Mouse (Mus musculus) CH12.LX (cell line): Measurements from ENCODE around the gene BC017158. TPM values are rescaled to one million over a fixed set of nuclear protein-coding genes. Genes with fewer than 3 reads are reported as not detected.
A peak's percentile ranks its signal among the peaks of the same experiment; 100 is the strongest.

ENCODE experiments used
- DNase-seq: peaks from one replicate; pipeline ENCODE4 v3.0.0-alpha.2; 2013; ENCODE audit errors: extremely low read depth
- H3K27ac ChIP-seq: 2 replicates; pipeline ENCODE4 v1.5.1; 2012; ENCODE audit warnings: low read depth, mild to moderate bottlenecking, control low read depth, moderate library complexity; ENCODE audit not compliant: insufficient read depth
- H3K27me3 ChIP-seq: replicated peaks from 2 replicates; pipeline ENCODE3; 2012; ENCODE audit warnings: inconsistent platforms
- H3K36me3 ChIP-seq, 2 experiments: replicated peaks in 1 of 2; 2 replicates each; pipeline versions ENCODE3 to v1.6.1; 2012; ENCODE audit warnings: inconsistent platforms in 1 of 2, low read length in 1 of 2, mild to moderate bottlenecking in 1 of 2, mixed read lengths in 1 of 2, moderate library complexity in 1 of 2; ENCODE audit not compliant: control insufficient read depth in 1 of 2, insufficient read depth in 1 of 2
- H3K4me1 ChIP-seq, 2 experiments: 2 replicates each; pipeline ENCODE4 v1.6.1; 2012; ENCODE audit warnings: inconsistent platforms in 1 of 2, moderate library complexity in 1 of 2; ENCODE audit not compliant: insufficient read depth in 2 of 2, control insufficient read depth in 1 of 2
- H3K4me2 ChIP-seq: 2 replicates; pipeline ENCODE4 v1.6.1; 2012; ENCODE audit warnings: low read depth, mild to moderate bottlenecking, control low read depth; ENCODE audit not compliant: poor library complexity, insufficient read depth, severe bottlenecking
- H3K4me3 ChIP-seq, 3 experiments: fragments of 150-350 bp in 1 of 3; sonication (generic) in 1 of 3; replicated peaks in 1 of 3; 2 replicates each; pipeline versions ENCODE3 to v1.5.1; 2011 to 2012; ENCODE audit warnings: low read depth in 2 of 3, low read length in 2 of 3, mild to moderate bottlenecking in 2 of 3, moderate library complexity in 2 of 3, control low read depth in 1 of 3, improper control_type of control experiment in 1 of 3, inconsistent platforms in 1 of 3, mixed read lengths in 1 of 3; ENCODE audit not compliant: poor library complexity in 1 of 3
- H3K79me2 ChIP-seq: replicated peaks from 2 replicates; pipeline ENCODE4 v1.6.1; 2012; ENCODE audit warnings: mild to moderate bottlenecking, moderate library complexity; ENCODE audit not compliant: control insufficient read depth, poor library complexity, insufficient read depth, severe bottlenecking; ENCODE audit errors: extremely low read depth
- H3K9ac ChIP-seq: 2 replicates; pipeline ENCODE4 v1.6.1; 2012; ENCODE audit warnings: low read depth, mild to moderate bottlenecking, control low read depth, moderate library complexity; ENCODE audit not compliant: insufficient read depth
- H3K9me3 ChIP-seq: replicated peaks from 2 replicates; pipeline ENCODE3; 2012; ENCODE audit warnings: low read length, inconsistent platforms, mixed read lengths
- BHLHE40 ChIP-seq: IDR thresholded peaks from 2 replicates; pipeline ENCODE4 v1.6.1; 2011; ENCODE audit warnings: mild to moderate bottlenecking, low read depth, low read length, improper control_type of control experiment
- CHD1 ChIP-seq: IDR thresholded peaks from 2 replicates; pipeline ENCODE4 v1.6.1; 2012; ENCODE audit warnings: low read depth, low read length, improper control_type of control experiment, inconsistent platforms
- CHD2 ChIP-seq: IDR thresholded peaks from 2 replicates; pipeline ENCODE4 v1.6.1; 2011; ENCODE audit warnings: low read length, improper control_type of control experiment
- CTCF ChIP-seq, 2 experiments: IDR thresholded peaks in 1 of 2; conservative IDR thresholded peaks in 1 of 2; 2 replicates each; pipeline ENCODE4 v1.5.1; 2011 to 2012; ENCODE audit warnings: low read depth in 2 of 2, low read length in 2 of 2, improper control_type of control experiment in 1 of 2, inconsistent platforms in 1 of 2, mild to moderate bottlenecking in 1 of 2, moderate library complexity in 1 of 2
- E2F4 ChIP-seq: IDR thresholded peaks from 2 replicates; pipeline ENCODE4 v1.6.1; 2011; ENCODE audit warnings: low read depth, low read length, improper control_type of control experiment; ENCODE audit not compliant: insufficient replicate concordance
- ELF1 ChIP-seq: IDR thresholded peaks from 2 replicates; pipeline ENCODE4 v1.6.1; 2014; ENCODE audit warnings: low read depth, mild to moderate bottlenecking, inconsistent platforms, low read length, improper control_type of control experiment
- EP300 ChIP-seq: IDR thresholded peaks from 2 replicates; pipeline ENCODE4 v1.6.1; 2011; ENCODE audit warnings: low read length, improper control_type of control experiment
- ETS1 ChIP-seq: conservative IDR thresholded peaks from 2 replicates; pipeline ENCODE4 v1.6.1; 2012; ENCODE audit warnings: low read depth, mild to moderate bottlenecking, inconsistent platforms, low read length, improper control_type of control experiment, moderate library complexity
- GABPA ChIP-seq: IDR thresholded peaks from 2 replicates; pipeline ENCODE4 v1.6.1; 2012; ENCODE audit warnings: low read depth, low read length, improper control_type of control experiment, inconsistent platforms; ENCODE audit not compliant: insufficient replicate concordance
- HCFC1 ChIP-seq: IDR thresholded peaks from 2 replicates; pipeline ENCODE4 v1.6.1; 2012; ENCODE audit warnings: low read depth, mild to moderate bottlenecking, inconsistent platforms, low read length, improper control_type of control experiment
- IRF4 ChIP-seq: IDR thresholded peaks from 2 replicates; pipeline ENCODE4 v1.6.1; 2014; ENCODE audit warnings: low read depth, mild to moderate bottlenecking, inconsistent platforms, low read length, improper control_type of control experiment
- JUN ChIP-seq: IDR thresholded peaks from 2 replicates; pipeline ENCODE4 v1.6.1; 2011; ENCODE audit warnings: low read depth, mild to moderate bottlenecking, low read length, improper control_type of control experiment, moderate library complexity; ENCODE audit not compliant: insufficient read depth
- JUND ChIP-seq: conservative IDR thresholded peaks from 2 replicates; pipeline ENCODE4 v1.6.1; 2011; ENCODE audit warnings: low read depth, low read length, improper control_type of control experiment
- KAT2A ChIP-seq: IDR thresholded peaks from 2 replicates; pipeline ENCODE4 v1.6.1; 2012; ENCODE audit warnings: low read length, improper control_type of control experiment, inconsistent platforms; ENCODE audit not compliant: insufficient replicate concordance
- MAFK ChIP-seq: IDR thresholded peaks from 2 replicates; pipeline ENCODE4 v1.6.1; 2011; ENCODE audit warnings: low read length, improper control_type of control experiment; ENCODE audit not compliant: insufficient replicate concordance
- MAX ChIP-seq: IDR thresholded peaks from 2 replicates; pipeline ENCODE4 v1.6.1; 2011; ENCODE audit warnings: low read length, improper control_type of control experiment
- MAZ ChIP-seq: IDR thresholded peaks from 2 replicates; pipeline ENCODE4 v1.6.1; 2012; ENCODE audit warnings: low read depth, mild to moderate bottlenecking, inconsistent platforms, low read length, improper control_type of control experiment, moderate library complexity
- MEF2A ChIP-seq: IDR thresholded peaks from 2 replicates; pipeline ENCODE4 v1.6.1; 2014; ENCODE audit warnings: low read depth, mild to moderate bottlenecking, inconsistent platforms, low read length, improper control_type of control experiment, borderline replicate concordance
- MXI1 ChIP-seq: IDR thresholded peaks from 2 replicates; pipeline ENCODE4 v1.6.1; 2011; ENCODE audit warnings: mild to moderate bottlenecking, low read depth, low read length, improper control_type of control experiment
- MYC ChIP-seq: IDR thresholded peaks from 2 replicates; pipeline ENCODE4 v1.6.1; 2011; ENCODE audit warnings: low read depth, mild to moderate bottlenecking, improper control_type of control experiment, low read length
- NELFE ChIP-seq: IDR thresholded peaks from 2 replicates; pipeline ENCODE4 v1.6.1; 2011; ENCODE audit warnings: low read depth, low read length, improper control_type of control experiment
- NRF1 ChIP-seq: IDR thresholded peaks from 2 replicates; pipeline ENCODE4 v1.6.1; 2014; ENCODE audit warnings: low read depth, mild to moderate bottlenecking, inconsistent platforms, low read length, improper control_type of control experiment, moderate library complexity
- PAX5 ChIP-seq: IDR thresholded peaks from 2 replicates; pipeline ENCODE4 v1.6.1; 2012; ENCODE audit warnings: low read length, inconsistent platforms, mixed read lengths
- POLR2A ChIP-seq: IDR thresholded peaks from 2 replicates; pipeline ENCODE4 v1.6.1; 2011; ENCODE audit warnings: low read depth, mild to moderate bottlenecking, improper control_type of control experiment, low read length
- POLR2AphosphoS2 ChIP-seq: IDR thresholded peaks from 2 replicates; pipeline ENCODE4 v1.6.1; 2011; ENCODE audit warnings: low read depth, low read length, improper control_type of control experiment
- RAD21 ChIP-seq: IDR thresholded peaks from 2 replicates; pipeline ENCODE4 v1.6.1; 2011; ENCODE audit warnings: low read depth, mild to moderate bottlenecking, low read length, improper control_type of control experiment, moderate library complexity
- RCOR1 ChIP-seq: conservative IDR thresholded peaks from 2 replicates; pipeline ENCODE4 v1.6.1; 2012; ENCODE audit warnings: low read depth, mild to moderate bottlenecking, inconsistent platforms, low read length, improper control_type of control experiment
- SIN3A ChIP-seq: IDR thresholded peaks from 2 replicates; pipeline ENCODE4 v1.6.1; 2012; ENCODE audit warnings: low read length, improper control_type of control experiment, inconsistent platforms
- SMC3 ChIP-seq: IDR thresholded peaks from 2 replicates; pipeline ENCODE4 v1.6.1; 2011; ENCODE audit warnings: low read depth, low read length, improper control_type of control experiment
- TBP ChIP-seq: conservative IDR thresholded peaks from 2 replicates; pipeline ENCODE4 v1.6.1; 2011; ENCODE audit warnings: low read depth, low read length, improper control_type of control experiment
- TCF12 ChIP-seq: IDR thresholded peaks from 2 replicates; pipeline ENCODE4 v1.6.1; 2014; ENCODE audit warnings: low read depth, mild to moderate bottlenecking, inconsistent platforms, low read length, improper control_type of control experiment
- UBTF ChIP-seq: IDR thresholded peaks from 2 replicates; pipeline ENCODE4 v1.6.1; 2012; ENCODE audit warnings: low read depth, mild to moderate bottlenecking, inconsistent platforms, low read length, improper control_type of control experiment, moderate library complexity
- USF1 ChIP-seq: IDR thresholded peaks from 2 replicates; pipeline ENCODE4 v1.6.1; 2014; ENCODE audit warnings: low read depth, mild to moderate bottlenecking, inconsistent platforms, low read length, improper control_type of control experiment
- USF2 ChIP-seq: conservative IDR thresholded peaks from 2 replicates; pipeline ENCODE4 v1.6.1; 2011; ENCODE audit warnings: low read depth, low read length, improper control_type of control experiment
- ZC3H11A ChIP-seq: IDR thresholded peaks from 2 replicates; pipeline ENCODE4 v1.6.1; 2012; ENCODE audit warnings: low read depth, mild to moderate bottlenecking, inconsistent platforms, low read length, improper control_type of control experiment
- ZKSCAN1 ChIP-seq: IDR thresholded peaks from 2 replicates; pipeline ENCODE4 v1.6.1; 2012; ENCODE audit warnings: low read depth, inconsistent platforms, low read length, improper control_type of control experiment, borderline replicate concordance
- ZMIZ1 ChIP-seq: IDR thresholded peaks from 2 replicates; pipeline ENCODE4 v1.6.1; 2012; ENCODE audit warnings: low read depth, mild to moderate bottlenecking, inconsistent platforms, low read length, improper control_type of control experiment
- ZNF384 ChIP-seq: IDR thresholded peaks from 2 replicates; pipeline ENCODE4 v1.6.1; 2012; ENCODE audit warnings: low read depth, low read length, improper control_type of control experiment, inconsistent platforms
- dilution Hi-C: fragments of 300-500 bp; cut with MboI; formaldehyde crosslinking; loops from 2 replicates; pipeline ENCODE4 v1.14.3; 2020; ENCODE audit warnings: low sequenced_read_pairs; ENCODE audit not compliant: extremely low pct_unique_long_range_greater_than_20kb, extremely low pct_ligation_motif_present
- in situ Hi-C: fragments of 300-500 bp; cut with MboI; formaldehyde crosslinking; loops from 3 replicates; pipeline ENCODE4 v1.14.3; 2019; ENCODE audit warnings: low sequenced_read_pairs, low pct_ligation_motif_present, low pct_unique_long_range_greater_than_20kb, mixed read lengths
- polyA plus RNA-seq: library from polyadenylated mRNA; unstranded; fragments of >175 nt; gene quantifications from 2 replicates; pipeline ENCODE4 v1.2.1, GENCODE M21; 2012; ENCODE audit warnings: low read depth; ENCODE audit not compliant: insufficient read length
- total RNA-seq, 2 experiments: library from RNA; depleted of rRNA; stranded (reverse); fragments of 300-350 nt in 1 of 2; fragments of >200 nt in 1 of 2; gene quantifications; 2 replicates each; pipeline ENCODE4 v1.2.3; 2012 to 2014

Gene BC017158
- total and polyA plus RNA-seq, 3 experiments = 4.9 to 14.5 (median 8.1) TPM

- Histone ChIP-seq H3K4me3 (peak within 1 kb of the TSS; percentile 82 to 85 (median 84)), H3K9me3 (no peaks in the 10 kb centered on the region), H3K27me3 (no peaks in the 10 kb centered on the region), H3K27ac (peak within 1 kb of the TSS; percentile 94), H3K79me2 (no peaks in the 10 kb centered on the region), H3K4me2 (peak within 1 kb of the TSS; percentile 72), H3K4me1 (peaks cover 16 to 49% of the 10 kb centered on the region in 2 experiments), H3K36me3 (peaks cover 34 to 50% of the 10 kb centered on the region in 2 experiments), H3K9ac (peak within 1 kb of the TSS; percentile 94)
- in situ Hi-C loops (no loop called here), dilution Hi-C loops (no loop called here)
- DNase-seq = peak; percentile 100
- no peak for TF ChIP-seq CHD2
- no peak for TF ChIP-seq EP300
- TF ChIP-seq CHD1 = no peak
- TF ChIP-seq ELF1 = peak; percentile 92
- TF ChIP-seq BHLHE40 = peak; percentile 40; the same call in 1 of the 2 replicates
- no peak for TF ChIP-seq PAX5
- no peak for TF ChIP-seq RAD21
- peak; percentile 58; the same call in 1 of the 2 replicates for TF ChIP-seq MYC
- TF ChIP-seq ZKSCAN1 = no peak
- TF ChIP-seq MEF2A = peak; percentile 57
- peak in 1 of 2 experiments; percentile 37; a peak in 1 of 4 replicates for TF ChIP-seq CTCF (conservative IDR thresholded peaks at IDR 0.05 in 1 of 2, IDR thresholded peaks at IDR 0.05 in 1 of 2; ENCODE audit: low read depth in 2 of 2, low read length in 2 of 2)
- no peak for TF ChIP-seq USF2
- no peak for TF ChIP-seq ZNF384
- peak; percentile 65 for TF ChIP-seq MAX
- TF ChIP-seq SIN3A = peak; percentile 20; the same call in 1 of the 2 replicates
- peak; percentile 30 for TF ChIP-seq USF1
- TF ChIP-seq TBP = peak; percentile 53; the same call in 1 of the 2 replicates
- TF ChIP-seq E2F4 = peak; percentile 84; the same call in 1 of the 2 replicates
- TF ChIP-seq MXI1 = peak; percentile 54; the same call in 1 of the 2 replicates
- TF ChIP-seq NRF1 = peak; percentile 100
- peak; percentile 20 for TF ChIP-seq HCFC1
- 0 out of 2 replicates have a peak, but pooled peaks have one; percentile 40 for TF ChIP-seq KAT2A
- peak; percentile 20; the same call in 1 of the 2 replicates for TF ChIP-seq ETS1
- peak; percentile 95 for TF ChIP-seq TCF12
- TF ChIP-seq UBTF = no peak
- peak; percentile 71; the same call in 1 of the 2 replicates for TF ChIP-seq POLR2AphosphoS2
- no peak for TF ChIP-seq JUND
- TF ChIP-seq MAFK = no peak
- peak; percentile 42; the same call in 1 of the 2 replicates for TF ChIP-seq IRF4
- TF ChIP-seq POLR2A = peak; percentile 81
- 0 out of 2 replicates have a peak, but pooled peaks have one; percentile 30 for TF ChIP-seq RCOR1
- TF ChIP-seq GABPA = peak; percentile 26; the same call in 1 of the 2 replicates
- TF ChIP-seq ZC3H11A = no peak
- TF ChIP-seq NELFE = peak; percentile 82
- no peak for TF ChIP-seq MAZ
- TF ChIP-seq SMC3 = no peak
- no peak for TF ChIP-seq JUN
- peak; percentile 78 for TF ChIP-seq ZMIZ1
Measured at GRCm38 (mm10) chr7:128237927-128238778, 59.8 kb downstream of the BC017158 start, which contains the start of gene 9130023H24Rik. Gene 9130023H24Rik (minus strand): TSS chr7:128238031.
